Mouse (Mus musculus) intestine, embryonic 16.5 days (tissue): ENCODE data around the gene Pald1. TPM values are rescaled to one million over a fixed set of nuclear protein-coding genes. Genes with fewer than 3 reads are reported as not detected.

ENCODE experiments used
- ATAC-seq: fragments of 200-750 bp; cut with Nextera tagmentation; 2 replicates; pipeline ENCODE4 v1.8.0; 2017; ENCODE audit warnings: moderate TSS enrichment, moderate library complexity
- H3K27ac ChIP-seq: fragments of 300-500 bp; sonication (generic); 2 replicates; pipeline ENCODE4 v1.5.1; 2014; ENCODE audit warnings: mild to moderate bottlenecking, low read length
- H3K27me3 ChIP-seq: fragments of 300-500 bp; sonication (generic); replicated peaks from 2 replicates; pipeline ENCODE4 v1.6.1; 2014; ENCODE audit warnings: low read length, control low read depth, mixed read lengths; ENCODE audit not compliant: control insufficient read depth, insufficient read depth
- H3K36me3 ChIP-seq: fragments of 300-500 bp; sonication (generic); 2 replicates; pipeline ENCODE4 v1.6.1; 2014; ENCODE audit warnings: low read length, control low read depth; ENCODE audit not compliant: control insufficient read depth, insufficient read depth
- H3K4me1 ChIP-seq: fragments of 300-500 bp; sonication (generic); 2 replicates; pipeline ENCODE4 v1.6.1; 2014; ENCODE audit warnings: low read length, control low read depth, mixed read lengths; ENCODE audit not compliant: control insufficient read depth, insufficient read depth
- H3K4me2 ChIP-seq: fragments of 300-500 bp; sonication (generic); 2 replicates; pipeline ENCODE4 v1.6.1; 2014; ENCODE audit warnings: low read depth, low read length, control low read depth
- H3K4me3 ChIP-seq: fragments of 300-500 bp; sonication (generic); 2 replicates; pipeline ENCODE4 v1.5.1; 2014; ENCODE audit warnings: mild to moderate bottlenecking, low read length
- H3K9ac ChIP-seq: fragments of 300-500 bp; sonication (generic); 2 replicates; pipeline ENCODE4 v1.6.1; 2014; ENCODE audit warnings: low read depth, low read length
- H3K9me3 ChIP-seq: fragments of 300-500 bp; sonication (generic); 2 replicates; pipeline ENCODE4 v1.6.1; 2016; ENCODE audit warnings: low read length, control low read depth; ENCODE audit not compliant: control insufficient read depth
- WGBS: fragments of 180-500 bp; shearing (Covaris S2); extraction: QIAGEN DNeasy Blood & Tissue Kit; methylation state at CpG from one replicate; pipeline ENCODE4 v1.1.7; 2014; 5-methylcytosine and 5-hydroxymethylcytosine counted together
- polyA plus RNA-seq: library from polyadenylated mRNA; unstranded; fragments of >200 nt; fragmentation: Nextera tagmentation; extraction: Ambion mirVana; gene quantifications from 2 replicates; pipeline ENCODE4 v1.2.1, GENCODE M21; 2015

Pald1 gene
- polyA plus RNA-seq, 1 experiment from 2014 or later = 13.2 TPM

DNA sequence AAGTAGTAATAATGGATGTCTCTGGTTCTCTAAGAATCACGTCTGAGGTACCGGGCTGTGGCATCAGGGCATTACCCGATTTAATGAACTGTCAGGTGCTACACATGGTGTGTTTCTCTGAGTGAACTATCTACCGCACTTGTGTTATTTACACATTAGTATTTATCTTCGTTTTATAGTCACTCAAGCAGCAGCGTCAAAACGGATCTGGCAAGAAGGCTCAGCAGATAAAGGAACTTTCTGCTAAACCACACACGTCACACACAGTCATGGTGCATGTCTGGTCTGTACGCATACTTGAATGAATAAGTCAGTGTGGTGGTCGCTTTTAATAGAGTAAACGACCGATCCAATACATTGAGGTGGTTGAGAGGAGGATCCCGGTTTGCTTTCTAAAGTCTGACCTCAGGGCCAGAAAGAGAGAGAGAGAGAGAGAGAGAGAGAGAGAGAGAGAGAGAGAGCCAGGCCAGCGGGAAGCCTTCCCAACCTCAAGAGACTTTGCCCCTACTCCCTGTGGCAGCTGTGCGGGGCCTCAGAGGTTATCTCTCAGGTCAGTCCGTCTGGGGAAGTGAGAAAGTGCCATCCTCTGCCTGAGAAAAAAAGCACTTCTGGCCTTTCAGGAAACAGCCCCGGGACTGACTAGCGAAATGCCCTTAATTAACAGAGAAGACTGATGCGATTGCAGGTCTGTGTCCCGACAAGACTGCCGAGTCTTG is 29.7 kb upstream of the Pald1 start:
- Histone ChIP-seq H3K9ac (no peak overlapping the region), H3K36me3 (no peaks in the 10 kb centered on the region), H3K9me3 (no peaks in the 10 kb centered on the region), H3K4me1 (peaks cover 12% of the 10 kb centered on the region), H3K27ac (no peak overlapping the region), H3K27me3 (peaks cover 18% of the 10 kb centered on the region), H3K4me2 (peak overlapping the region; percentile 23; the same call in 1 of the 2 replicates), H3K4me3 (no peak overlapping the region)
- ATAC-seq = peak; percentile 90
- 21% methylated on average over 21 of the region's 21 CpGs for WGBS

- Histone ChIP-seq H3K9me3 (no peaks in the 10 kb centered on the region), H3K27me3 (0 out of 2 replicates have a peak, but pooled peaks cover 2% of the 10 kb centered on the region), H3K4me3 (no peak overlapping the region), H3K4me1 (peaks cover 10% of the 10 kb centered on the region), H3K4me2 (no peak overlapping the region), H3K36me3 (no peaks in the 10 kb centered on the region), H3K27ac (no peak overlapping the region), H3K9ac (no peak overlapping the region)
- no peak for ATAC-seq
- 41% methylated on average over 9 of the region's 9 CpGs for WGBS
Measured at GRCm38 (mm10) chr10:61410193-61410592, 26.9 kb upstream of the Pald1 start.

DNA sequence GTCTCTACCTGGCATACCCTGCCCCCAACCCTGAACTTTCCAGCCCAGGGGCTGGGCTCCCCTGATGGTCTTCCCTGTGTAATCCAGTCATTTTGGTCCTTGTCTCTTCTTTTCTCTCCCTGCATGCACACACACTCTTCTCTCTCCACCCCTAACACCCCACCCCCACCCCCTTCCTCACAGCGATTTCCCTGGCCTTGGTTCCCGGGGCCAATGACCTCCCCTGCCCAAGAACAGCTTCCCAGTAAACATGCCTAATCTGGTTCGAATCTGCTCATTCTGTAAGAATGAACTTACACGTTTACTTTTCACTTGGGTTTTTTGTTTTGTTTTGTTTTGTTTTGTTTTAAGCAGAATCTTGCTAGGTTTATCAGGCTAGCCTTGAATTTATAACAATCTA is 26.4 kb upstream of the Pald1 start:
- H3K4me2 ChIP-seq = no peak overlapping the region
- WGBS = 9% methylated on average over 4 of the region's 4 CpGs
- H3K4me1 ChIP-seq = peaks cover 10% of the 10 kb centered on the region
- 0 out of 2 replicates have a peak, but pooled peaks cover under 1% of the 10 kb centered on the region for H3K27me3 ChIP-seq
- no peak for ATAC-seq
- H3K9me3 ChIP-seq = no peaks in the 10 kb centered on the region
- H3K9ac ChIP-seq = no peak overlapping the region
- H3K4me3 ChIP-seq = no peak overlapping the region
- no peak overlapping the region for H3K27ac ChIP-seq
- H3K36me3 ChIP-seq = no peaks in the 10 kb centered on the region

- Histone ChIP-seq H3K27ac (no peak overlapping the region), H3K27me3 (no peaks in the 10 kb centered on the region), H3K4me1 (no peaks in the 10 kb centered on the region), H3K36me3 (no peaks in the 10 kb centered on the region), H3K9ac (no peak overlapping the region), H3K4me2 (no peak overlapping the region), H3K4me3 (no peak overlapping the region), H3K9me3 (no peaks in the 10 kb centered on the region)
- 12% methylated on average over 10 of the region's 10 CpGs for WGBS
- no peak for ATAC-seq
Measured at GRCm38 (mm10) chr10:61405958-61406357, 22.6 kb upstream of the Pald1 start.

DNA sequence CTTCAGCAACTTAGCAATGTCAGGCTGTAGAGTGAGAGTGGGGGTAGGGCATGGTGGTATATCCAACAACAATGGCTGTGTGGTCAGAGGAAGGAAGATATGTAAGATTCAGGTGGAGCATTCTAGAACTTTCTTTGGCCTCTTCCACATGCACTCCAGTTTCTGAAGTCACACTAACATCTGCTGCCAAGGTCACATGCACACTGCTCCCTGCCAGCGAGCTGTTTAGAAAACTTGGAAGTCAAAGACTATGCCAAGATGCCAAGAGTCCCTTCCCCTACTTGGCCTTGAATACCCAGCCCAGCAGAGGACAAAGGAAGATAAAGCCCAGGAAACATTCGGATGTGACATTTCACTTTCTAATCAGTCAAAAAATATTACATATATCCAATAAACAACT is 19.6 kb upstream of the Pald1 start:
- no peak overlapping the region for H3K4me3 ChIP-seq
- 86% methylated on average over 2 of the region's 2 CpGs for WGBS
- H3K36me3 ChIP-seq = no peaks in the 10 kb centered on the region
- no peak overlapping the region for H3K9ac ChIP-seq
- H3K4me2 ChIP-seq = no peak overlapping the region
- H3K9me3 ChIP-seq = no peaks in the 10 kb centered on the region
- H3K4me1 ChIP-seq = 0 out of 2 replicates have a peak, but pooled peaks cover 2% of the 10 kb centered on the region
- no peak overlapping the region for H3K27ac ChIP-seq
- H3K27me3 ChIP-seq = no peaks in the 10 kb centered on the region
- no peak for ATAC-seq

DNA sequence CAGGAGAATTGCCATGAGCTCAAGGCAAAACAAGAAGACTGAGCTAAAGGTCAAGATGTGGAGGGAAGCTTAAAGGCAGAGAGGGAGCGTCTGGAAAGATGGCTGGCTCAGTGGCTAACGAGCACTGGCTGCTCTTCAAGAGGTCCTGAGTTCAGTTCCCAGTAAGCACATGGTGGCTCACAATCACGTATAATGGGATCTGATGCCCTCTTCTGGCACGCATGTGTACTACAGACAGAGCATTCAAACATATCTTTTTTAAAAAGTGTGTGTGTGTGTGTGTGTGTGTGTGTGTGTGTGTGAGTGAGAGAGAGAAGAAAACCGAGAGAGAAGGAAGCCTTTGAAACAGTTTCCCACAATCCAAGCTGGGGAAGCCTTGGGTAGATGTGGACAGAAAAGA is 19.1 kb upstream of the Pald1 start:
- Histone ChIP-seq H3K27me3 (no peaks in the 10 kb centered on the region), H3K36me3 (no peaks in the 10 kb centered on the region), H3K4me1 (0 out of 2 replicates have a peak, but pooled peaks cover 2% of the 10 kb centered on the region), H3K4me2 (no peak overlapping the region), H3K4me3 (no peak overlapping the region), H3K27ac (no peak overlapping the region), H3K9me3 (no peaks in the 10 kb centered on the region), H3K9ac (no peak overlapping the region)
- 74% methylated on average over 5 of the region's 5 CpGs for WGBS
- no peak for ATAC-seq

DNA sequence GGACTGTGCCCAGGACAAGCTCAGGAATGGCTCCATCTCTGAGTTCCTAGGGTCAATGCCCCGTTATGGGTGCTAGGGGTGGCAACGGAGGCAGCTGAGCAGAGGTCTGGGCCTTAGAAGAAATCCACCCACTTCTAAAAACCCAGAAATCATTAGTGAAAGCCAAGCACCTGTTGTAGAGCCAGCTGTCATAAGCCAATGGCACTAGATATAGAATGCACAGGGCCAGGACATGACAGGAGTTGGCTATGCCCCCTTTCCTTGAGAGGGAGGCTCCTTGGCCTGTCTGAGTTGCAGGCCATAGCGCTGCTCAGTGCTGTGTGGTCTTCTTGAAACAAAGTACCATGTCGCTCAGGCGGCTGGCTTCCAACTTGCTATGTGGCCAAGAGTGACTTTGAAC is 17.1 kb upstream of the Pald1 start:
- 89% methylated on average over 5 of the region's 5 CpGs for WGBS
- Histone ChIP-seq H3K27ac (no peak overlapping the region), H3K9me3 (no peaks in the 10 kb centered on the region), H3K4me3 (no peak overlapping the region), H3K27me3 (no peaks in the 10 kb centered on the region), H3K4me2 (no peak overlapping the region), H3K4me1 (0 out of 2 replicates have a peak, but pooled peaks cover 2% of the 10 kb centered on the region), H3K36me3 (no peaks in the 10 kb centered on the region), H3K9ac (no peak overlapping the region)
- ATAC-seq = no peak

GRCm38 (mm10) chr10:61399156-61399734 is 15.9 kb upstream of the Pald1 start:
- Histone ChIP-seq H3K27ac (no peak overlapping the region), H3K9me3 (no peaks in the 10 kb centered on the region), H3K36me3 (no peaks in the 10 kb centered on the region), H3K27me3 (no peaks in the 10 kb centered on the region), H3K4me1 (peaks cover 6% of the 10 kb centered on the region; the same call in 1 of the 2 replicates), H3K4me2 (no peak overlapping the region), H3K4me3 (no peak overlapping the region), H3K9ac (peak overlapping the region; percentile 43; the same call in 1 of the 2 replicates)
- 25% methylated on average over 13 of the region's 13 CpGs for WGBS
- peak; percentile 73 for ATAC-seq

GRCm38 (mm10) chr10:61398125-61398524 is 14.8 kb upstream of the Pald1 start:
- Histone ChIP-seq H3K27me3 (no peaks in the 10 kb centered on the region), H3K4me2 (no peak overlapping the region), H3K4me1 (peaks cover 6% of the 10 kb centered on the region; the same call in 1 of the 2 replicates), H3K27ac (no peak overlapping the region), H3K9ac (no peak overlapping the region), H3K36me3 (no peaks in the 10 kb centered on the region), H3K9me3 (no peaks in the 10 kb centered on the region), H3K4me3 (no peak overlapping the region)
- 45% methylated on average over 3 of the region's 3 CpGs for WGBS
- no peak for ATAC-seq
